Mouse (Mus musculus) layer of hippocampus, adult 18-20 months (tissue): ENCODE data around the gene Ldha. TPM values are rescaled to one million over a fixed set of nuclear protein-coding genes. Genes with fewer than 3 reads are reported as not detected.
"Not testable (repeated sequence)": the region's sequence is repeated elsewhere in the genome, so short reads cannot be mapped to it uniquely, and the experiment has no call there.

Source experiments
- DNase-seq, 2 experiments: peaks; one replicate each; pipeline ENCODE4 v3.0.0; 2022; ENCODE audit warnings: low spot score in 2 of 2
- total RNA-seq, 2 experiments: library from RNA; stranded (reverse); gene quantifications; 2 replicates each; pipeline ENCODE4 v1.2.3; 2021

The Ldha gene
- total RNA-seq, 2 experiments from 2014 or later = 296 to 308 TPM

- DNase-seq = no peak
Measured at GRCm38 (mm10) chr7:46877255-46877654, 36.0 kb downstream of the Ldha start.

GRCm38 (mm10) chr7:46879851-46880250, 38.6 kb downstream of the Ldha start:
- DNase-seq = no peak

GRCm38 (mm10) chr7:46880992-46881391, 39.7 kb downstream of the Ldha start:
- no peak for DNase-seq

GRCm38 (mm10) chr7:46881941-46882340, 40.7 kb downstream of the Ldha start:
- DNase-seq = not testable (repeated sequence)

- no peak for DNase-seq
Measured at GRCm38 (mm10) chr7:46883304-46883703, 42.0 kb downstream of the Ldha start.

GRCm38 (mm10) chr7:46895511-46895910, 54.2 kb downstream of the Ldha start:
- DNase-seq = no peak

- DNase-seq = no peak
Measured at GRCm38 (mm10) chr7:46899343-46899742, 58.1 kb downstream of the Ldha start.

Other genes with a start within 250 kb of the Ldha start
- 10 to 100 TPM; 47.9 to 50.8 TPM for gene Sergef, start 201.7 kb upstream of the Ldha start, total RNA-seq
- gene Tph1, start 168.9 kb upstream of the Ldha start, total RNA-seq = under 1 TPM in 1 of 2 experiments, not detected in 1; 0.23 TPM
- 10 to 100 TPM; 10.1 to 10.6 TPM for gene Saal1, start 130.8 kb upstream of the Ldha start, total RNA-seq
- not detected for gene Saa3, start 125.8 kb upstream of the Ldha start, total RNA-seq
- not detected for gene Saa4, start 108.9 kb upstream of the Ldha start, total RNA-seq
- gene Saa1, start 98.5 kb upstream of the Ldha start, total RNA-seq = not detected
- not detected for gene Saa2, start 89.7 kb upstream of the Ldha start, total RNA-seq
- 10 to 100 TPM; 14.4 to 15.1 TPM for gene Hps5, start 45.4 kb upstream of the Ldha start, total RNA-seq
- gene Gtf2h1, start 45.4 kb upstream of the Ldha start, total RNA-seq = 10 to 100 TPM; 39.7 to 41.8 TPM
- gene Ldhc, start 19.7 kb downstream of the Ldha start, total RNA-seq = not detected
- 10 to 100 TPM; 70.7 to 72.3 TPM for gene Tsg101, start 78.5 kb downstream of the Ldha start, total RNA-seq
- gene Uevld, start 117.1 kb downstream of the Ldha start, total RNA-seq = 10 to 100 TPM; 14.3 to 16.4 TPM
- gene Gm9999, start 142.1 kb downstream of the Ldha start, total RNA-seq = not detected
- 10 to 100 TPM; 18.7 to 20.4 TPM for gene Spty2d1, start 166.9 kb downstream of the Ldha start, total RNA-seq
- 10 to 100 TPM in 1 of 2 experiments, 1 to 10 TPM in 1; 9.4 to 11.7 TPM for gene Tmem86a, start 209.1 kb downstream of the Ldha start, total RNA-seq